Comparison of ENCODE assay signal across 9 mouse cellular contexts in genomic region chr15:102258581-102259253, GRCm38 (mm10). TPM values are rescaled to one million over a fixed set of nuclear protein-coding genes. Genes with fewer than 3 reads are reported as not detected.
DNase-seq lines count a peak whose midpoint lies in the region; ATAC-seq and TF ChIP-seq lines count a peak whose summit lies in the region.
"Had no signal": no experiment of that assay in that cellular context is flagged by ENCODE, and none has a peak within 500 bp of the region (broad histone marks: within the 10 kb centered on the region; RNA-seq: fewer than 3 reads in every experiment).

No protein-coding gene starts in this region.

- peaks cover 23% of the 10 kb centered on the region for H3K4me1 ChIP-seq in hindbrain, embryonic 15.5 days (replicated peaks)
- peaks cover 4% of the 10 kb centered on the region; the same call in 1 of the 2 replicates for H3K4me1 ChIP-seq in hindbrain, postnatal 0 days (ENCODE audit: insufficient read depth, low read length)
- H3K4me1 ChIP-seq in testis, adult 2 months (ENCODE audit: control insufficient read depth, insufficient read depth, low read length) = peaks cover 13% of the 10 kb centered on the region
- H3K4me1 ChIP-seq in thymus, adult 2 months (replicated peaks; ENCODE audit: control insufficient read depth, insufficient read depth, low read length) = peaks cover 11% of the 10 kb centered on the region

- H3K4me3 ChIP-seq in hindbrain, embryonic 15.5 days = no peak overlapping the region
- H3K4me3 ChIP-seq in hindbrain, postnatal 0 days (ENCODE audit: low read length) = no peak overlapping the region
- H3K4me3 ChIP-seq in testis, adult 2 months (ENCODE audit: control insufficient read depth, low read depth, low read length) = peak overlapping the region; percentile 62
- H3K4me3 ChIP-seq in thymus, adult 2 months (ENCODE audit: control insufficient read depth, insufficient read depth, low read length) = no peak overlapping the region

- DNase-seq in cerebellum, adult 9-10 months = peak; percentile 44
- DNase-seq in cerebellum, postnatal 25 days = no peak
- no peak for DNase-seq in hindbrain, postnatal 0 days (ENCODE audit: low spot score)
- no peak for DNase-seq in testis, postnatal 10 days (ENCODE audit: low spot score)
- no peak for DNase-seq in thymus, adult 2 months
- DNase-seq in thymus, postnatal 0 days (ENCODE audit: low spot score) = no peak

- no peak for ATAC-seq in hindbrain, embryonic 15.5 days (ENCODE audit: low FRiP score, low read depth)
- no peak for ATAC-seq in hindbrain, postnatal 0 days

- peaks cover 42% of the 10 kb centered on the region for H3K27me3 ChIP-seq in hindbrain, embryonic 15.5 days
- peaks cover 5% of the 10 kb centered on the region; the same call in 1 of the 2 replicates for H3K27me3 ChIP-seq in hindbrain, postnatal 0 days (ENCODE audit: insufficient read depth, low read length)
- no peaks in the 10 kb centered on the region for H3K27me3 ChIP-seq in testis, adult 2 months (ENCODE audit: control insufficient read depth, insufficient read depth, low read length)
- peaks cover 9% of the 10 kb centered on the region; the same call in 1 of the 2 replicates for H3K27me3 ChIP-seq in thymus, adult 2 months (ENCODE audit: control insufficient read depth, insufficient read depth, low read length)

- no peak overlapping the region for H3K9ac ChIP-seq in hindbrain, embryonic 15.5 days
- no peak overlapping the region for H3K9ac ChIP-seq in hindbrain, postnatal 0 days (replicated peaks; ENCODE audit: low read length)

- 12% methylated on average over 11 of the region's 11 CpGs for WGBS in hindbrain, embryonic 15.5 days
- 18% methylated on average over 11 of the region's 11 CpGs for WGBS in hindbrain, postnatal 0 days
- WGBS in thymus, adult 2 months = 92% methylated on average over 11 of the region's 11 CpGs

- H3K27ac ChIP-seq in hindbrain, embryonic 15.5 days (replicated peaks) = no peak overlapping the region
- H3K27ac ChIP-seq in hindbrain, postnatal 0 days = no peak overlapping the region
- no peak overlapping the region for H3K27ac ChIP-seq in testis, adult 2 months (ENCODE audit: control insufficient read depth, insufficient read depth, low read depth, low read length)
- no peak overlapping the region for H3K27ac ChIP-seq in thymus, adult 2 months (ENCODE audit: control insufficient read depth, insufficient read depth, low read length)

- TF ChIP-seq POLR2A in testis, adult 2 months (IDR thresholded peaks at IDR 0.05; ENCODE audit: control insufficient read depth, low read depth, low read length) = no peak
- TF ChIP-seq POLR2A in thymus, adult 2 months (IDR thresholded peaks at IDR 0.05; ENCODE audit: control insufficient read depth, extremely low read depth, insufficient read depth, low read length, poor library complexity) = no peak

- H3K36me3 ChIP-seq in hindbrain, embryonic 15.5 days = no peaks in the 10 kb centered on the region
- no peaks in the 10 kb centered on the region for H3K36me3 ChIP-seq in hindbrain, postnatal 0 days (ENCODE audit: insufficient read depth, low read length)
- no peaks in the 10 kb centered on the region for H3K36me3 ChIP-seq in testis, adult 2 months (ENCODE audit: control insufficient read depth, insufficient read depth, low read length)
- H3K36me3 ChIP-seq in thymus, adult 2 months (ENCODE audit: control insufficient read depth, insufficient read depth, low read length) = no peaks in the 10 kb centered on the region

- H3K9me3 ChIP-seq in hindbrain, embryonic 15.5 days = no peaks in the 10 kb centered on the region
- no peaks in the 10 kb centered on the region for H3K9me3 ChIP-seq in hindbrain, postnatal 0 days (ENCODE audit: low read length)

- H3K4me2 ChIP-seq in hindbrain, embryonic 15.5 days = peak overlapping the region; percentile 93; the same call in 1 of the 2 replicates
- H3K4me2 ChIP-seq in hindbrain, postnatal 0 days (ENCODE audit: low read depth, low read length) = no peak overlapping the region

- no peak for TF ChIP-seq CTCF in hindbrain, postnatal 0 days (IDR thresholded peaks at IDR 0.05; ENCODE audit: low read depth)
- TF ChIP-seq CTCF in testis, adult 2 months (IDR thresholded peaks at IDR 0.05; ENCODE audit: control insufficient read depth, insufficient read depth, insufficient replicate concordance, low read depth, low read length) = no peak
- no peak for TF ChIP-seq CTCF in thymus, adult 2 months (IDR thresholded peaks at IDR 0.05; ENCODE audit: borderline replicate concordance, control insufficient read depth, extremely low read depth, insufficient read depth, low read length, poor library complexity)

RNA-seq across cellular contexts. Expression of gene Rarg, which starts 1.4 kb away (rescaled TPM):
- polyA plus RNA-seq in hindbrain, embryonic 15.5 days (2015; fragmentation: Nextera tagmentation; extraction: Ambion mirVana) = 5.8 and 6.3 TPM in 2 replicates
- total RNA-seq in hindbrain, postnatal 0 days (2014; rRNA removed) = 8.8 and 11.4 TPM in 2 replicates
- 3.8 and 4.4 TPM in 2 replicates for polyA plus RNA-seq in hindbrain, postnatal 0 days (2015; fragmentation: Nextera tagmentation; extraction: Ambion mirVana)
- 2.6 and 3.9 TPM in 2 replicates for polyA plus RNA-seq in testis, adult 2 months (2012; rRNA removed)
- polyA plus RNA-seq in thymus, adult 2 months (2012; rRNA removed) = 18.9 and 23.7 TPM in 2 replicates
- 6.0 and 7.4 TPM in 2 replicates for polyA plus RNA-seq in thymus, postnatal 0 days (2015; fragmentation: Nextera tagmentation; extraction: Ambion mirVana)

RNA-seq across cellular contexts. Expression of gene Gm9918, which starts 11.6 kb away (rescaled TPM):
- 0.06 and 0.07 TPM in 2 replicates for polyA plus RNA-seq in hindbrain, embryonic 15.5 days (2015; fragmentation: Nextera tagmentation; extraction: Ambion mirVana)
- not detected in 2 replicates for total RNA-seq in hindbrain, postnatal 0 days (2014; rRNA removed)
- 0.06 TPM in 1 of 2 replicates, not detected in the other for polyA plus RNA-seq in hindbrain, postnatal 0 days (2015; fragmentation: Nextera tagmentation; extraction: Ambion mirVana)
- 0.08 and 0.10 TPM in 2 replicates for polyA plus RNA-seq in testis, adult 2 months (2012; rRNA removed)
- polyA plus RNA-seq in thymus, adult 2 months (2012; rRNA removed) = 0.30 and 0.31 TPM in 2 replicates
- polyA plus RNA-seq in thymus, postnatal 0 days (2015; fragmentation: Nextera tagmentation; extraction: Ambion mirVana) = 0.17 and 0.26 TPM in 2 replicates
- total RNA-seq: gastrocnemius, postnatal 14 days had no signal

RNA-seq across cellular contexts. Expression of gene Mfsd5, which starts 20.5 kb away (rescaled TPM):
- polyA plus RNA-seq in hindbrain, embryonic 15.5 days (2015; fragmentation: Nextera tagmentation; extraction: Ambion mirVana) = 59.7 and 63.5 TPM in 2 replicates
- 50.7 and 52.3 TPM in 2 replicates for total RNA-seq in hindbrain, postnatal 0 days (2014; rRNA removed)
- 67.9 and 68.3 TPM in 2 replicates for polyA plus RNA-seq in hindbrain, postnatal 0 days (2015; fragmentation: Nextera tagmentation; extraction: Ambion mirVana)
- 12.1 and 14.3 TPM in 2 replicates for polyA plus RNA-seq in testis, adult 2 months (2012; rRNA removed)
- 87.9 and 92.5 TPM in 2 replicates for polyA plus RNA-seq in thymus, adult 2 months (2012; rRNA removed)
- 53.5 and 55.1 TPM in 2 replicates for polyA plus RNA-seq in thymus, postnatal 0 days (2015; fragmentation: Nextera tagmentation; extraction: Ambion mirVana)

RNA-seq across cellular contexts. Expression of gene Itgb7, which starts 27.0 kb away (rescaled TPM):
- 1.1 and 1.2 TPM in 2 replicates for polyA plus RNA-seq in hindbrain, embryonic 15.5 days (2015; fragmentation: Nextera tagmentation; extraction: Ambion mirVana)
- total RNA-seq in hindbrain, postnatal 0 days (2014; rRNA removed) = 0.40 and 1.2 TPM in 2 replicates
- 1.3 and 2.1 TPM in 2 replicates for polyA plus RNA-seq in hindbrain, postnatal 0 days (2015; fragmentation: Nextera tagmentation; extraction: Ambion mirVana)
- 0.17 and 0.23 TPM in 2 replicates for polyA plus RNA-seq in testis, adult 2 months (2012; rRNA removed)
- polyA plus RNA-seq in thymus, adult 2 months (2012; rRNA removed) = 72.6 and 82.8 TPM in 2 replicates
- 65.6 and 68.7 TPM in 2 replicates for polyA plus RNA-seq in thymus, postnatal 0 days (2015; fragmentation: Nextera tagmentation; extraction: Ambion mirVana)

RNA-seq across cellular contexts. Expression of gene Espl1, which starts 37.3 kb away (rescaled TPM):
- 4.4 and 6.7 TPM in 2 replicates for polyA plus RNA-seq in hindbrain, embryonic 15.5 days (2015; fragmentation: Nextera tagmentation; extraction: Ambion mirVana)
- 5.3 and 7.3 TPM in 2 replicates for total RNA-seq in hindbrain, postnatal 0 days (2014; rRNA removed)
- polyA plus RNA-seq in hindbrain, postnatal 0 days (2015; fragmentation: Nextera tagmentation; extraction: Ambion mirVana) = 2.3 and 3.8 TPM in 2 replicates
- 41.4 and 45.3 TPM in 2 replicates for polyA plus RNA-seq in testis, adult 2 months (2012; rRNA removed)
- polyA plus RNA-seq in thymus, adult 2 months (2012; rRNA removed) = 51.5 and 55.6 TPM in 2 replicates
- 17.7 and 18.0 TPM in 2 replicates for polyA plus RNA-seq in thymus, postnatal 0 days (2015; fragmentation: Nextera tagmentation; extraction: Ambion mirVana)
